Mouse (Mus musculus) ES-E14 (cell line): ENCODE data around the gene Pde4d.

Experiments
- CHD2 ChIP-seq: IDR thresholded peaks from 2 replicates; pipeline ENCODE4 v1.6.1; 2014; ENCODE audit warnings: mild to moderate bottlenecking, low read depth, low read length, inconsistent platforms
- HCFC1 ChIP-seq: IDR thresholded peaks from 2 replicates; pipeline ENCODE4 v1.6.1; 2012; ENCODE audit warnings: low read length, inconsistent platforms, borderline replicate concordance; ENCODE audit not compliant: insufficient read depth
- MAFK ChIP-seq: IDR thresholded peaks from 2 replicates; pipeline ENCODE4 v1.6.1; 2014; ENCODE audit warnings: mild to moderate bottlenecking, low read depth, low read length, inconsistent platforms; ENCODE audit not compliant: insufficient read depth

DNA sequence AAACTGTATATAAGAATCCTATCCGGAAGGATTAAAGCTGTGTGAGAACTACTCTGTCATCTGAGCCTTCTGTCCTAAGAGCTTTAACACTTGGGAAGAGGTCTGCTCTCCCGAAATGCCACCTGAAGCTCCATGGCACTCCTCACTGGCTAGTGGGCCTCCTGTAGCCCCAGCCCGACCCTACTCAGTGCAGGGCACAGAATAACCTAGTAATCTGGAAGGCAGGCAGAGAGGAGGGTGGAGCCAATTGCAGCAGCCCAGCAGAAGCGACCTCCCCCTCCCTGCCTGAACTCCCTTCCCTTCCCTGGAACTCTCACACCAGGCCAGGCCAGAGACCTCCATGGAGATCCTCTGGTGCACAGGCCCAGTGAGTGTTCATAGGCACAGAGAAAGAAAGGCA lies 608.3 kb downstream of the Pde4d start:
- TF ChIP-seq HCFC1 (no peak), CHD2 (no peak), MAFK (no peak)
